Mouse (Mus musculus): ENCODE measurements around the gene Cyfip1.

Cyfip1 gene

GRCm38 (mm10) chr7:55841445-55841844, at the start of gene Cyfip1:
Cyfip1 (plus strand) TSS chr7:55841745.
- no peak for DNase-seq (ENCODE audit: low spot score in 2 of 2)

- no peak for DNase-seq (ENCODE audit: low spot score in 2 of 2)
These were observed 49.3 kb upstream of the Cyfip1 start for GRCm38 (mm10) chr7:55792280-55792679.

- no peak for DNase-seq (ENCODE audit: low spot score in 2 of 2)
These were observed 48.2 kb upstream of the Cyfip1 start for GRCm38 (mm10) chr7:55793236-55793951.

- DNase-seq (ENCODE audit: low spot score in 2 of 2): peak; percentile 95 to 98
These were observed 47.5 kb upstream of the Cyfip1 start, which contains the start of gene Tubgcp5 for GRCm38 (mm10) chr7:55793952-55794603. Tubgcp5 (plus strand) TSS chr7:55794154.

- DNase-seq (ENCODE audit: low spot score in 2 of 2): no peak
These were observed 41.6 kb upstream of the Cyfip1 start for GRCm38 (mm10) chr7:55799981-55800380.

- DNase-seq (ENCODE audit: low spot score in 2 of 2): no peak
These were observed 31.6 kb upstream of the Cyfip1 start for GRCm38 (mm10) chr7:55809967-55810366.

- no peak for DNase-seq (ENCODE audit: low spot score in 2 of 2)
These were observed 17.1 kb upstream of the Cyfip1 start for GRCm38 (mm10) chr7:55824468-55824867.

- no peak for DNase-seq (ENCODE audit: low spot score in 2 of 2)
These were observed 14.0 kb upstream of the Cyfip1 start for GRCm38 (mm10) chr7:55827551-55827950.

GRCm38 (mm10) chr7:55836877-55837276, 4.7 kb upstream of the Cyfip1 start:
- no peak for DNase-seq (ENCODE audit: low spot score in 2 of 2)

- DNase-seq (ENCODE audit: low spot score in 2 of 2): peak; percentile 86 to 90
These were observed 495 bp downstream of the Cyfip1 start for GRCm38 (mm10) chr7:55841977-55842503.

GRCm38 (mm10) chr7:55842504-55843152, 1.1 kb downstream of the Cyfip1 start:
- DNase-seq (ENCODE audit: low spot score in 2 of 2): no peak

- no peak for DNase-seq (ENCODE audit: low spot score in 2 of 2)
These were observed 5.2 kb downstream of the Cyfip1 start for GRCm38 (mm10) chr7:55846606-55847312.

- DNase-seq (ENCODE audit: low spot score in 2 of 2): no peak
These were observed 8.5 kb downstream of the Cyfip1 start for GRCm38 (mm10) chr7:55849948-55850571.

GRCm38 (mm10) chr7:55852787-55853186, 11.2 kb downstream of the Cyfip1 start:
- DNase-seq (ENCODE audit: low spot score in 2 of 2): no peak

- no peak for DNase-seq (ENCODE audit: low spot score in 2 of 2)
These were observed 14.1 kb downstream of the Cyfip1 start for GRCm38 (mm10) chr7:55855597-55855996.

GRCm38 (mm10) chr7:55856741-55857140, 15.2 kb downstream of the Cyfip1 start:
- no peak for DNase-seq (ENCODE audit: low spot score in 2 of 2)

- DNase-seq (ENCODE audit: low spot score in 2 of 2): no peak
These were observed 16.2 kb downstream of the Cyfip1 start for GRCm38 (mm10) chr7:55857729-55858128.

- DNase-seq (ENCODE audit: low spot score in 2 of 2): no peak
These were observed 17.4 kb downstream of the Cyfip1 start for GRCm38 (mm10) chr7:55858836-55859517.

GRCm38 (mm10) chr7:55859518-55859872, 17.9 kb downstream of the Cyfip1 start:
- DNase-seq (ENCODE audit: low spot score in 2 of 2): no peak

- no peak for DNase-seq (ENCODE audit: low spot score in 2 of 2)
These were observed 18.4 kb downstream of the Cyfip1 start for GRCm38 (mm10) chr7:55859956-55860355.

GRCm38 (mm10) chr7:55861175-55861574, 19.6 kb downstream of the Cyfip1 start:
- DNase-seq (ENCODE audit: low spot score in 2 of 2): no peak
